Mouse (Mus musculus) limb, embryonic 10.5 days (tissue): ENCODE data around the gene Tmem62. TPM values are rescaled to one million over a fixed set of nuclear protein-coding genes. Genes with fewer than 3 reads are reported as not detected.
"Not testable (repeated sequence)": the region's sequence is repeated elsewhere in the genome, so short reads cannot be mapped to it uniquely, and the experiment has no call there.

Experiments used
- DNase-seq: peaks from one replicate; pipeline ENCODE4 v3.0.0-alpha.2; 2017; ENCODE audit warnings: low spot score
- H3K27ac ChIP-seq: fragments of 300-500 bp; sonication (generic); 2 replicates; pipeline ENCODE4 v1.5.1; 2016; ENCODE audit warnings: mild to moderate bottlenecking
- H3K27me3 ChIP-seq: fragments of 300-500 bp; sonication (generic); 2 replicates; pipeline ENCODE4 v1.6.1; 2016; ENCODE audit warnings: low read depth, mild to moderate bottlenecking; ENCODE audit not compliant: poor library complexity, severe bottlenecking
- H3K36me3 ChIP-seq: fragments of 300-500 bp; sonication (generic); 2 replicates; pipeline ENCODE4 v1.6.1; 2016; ENCODE audit warnings: mild to moderate bottlenecking, moderate library complexity
- H3K4me1 ChIP-seq: fragments of 300-500 bp; sonication (generic); 2 replicates; pipeline ENCODE4 v1.6.1; 2016
- H3K4me3 ChIP-seq: fragments of 300-500 bp; sonication (generic); 2 replicates; pipeline ENCODE4 v1.5.1; 2016; ENCODE audit warnings: mild to moderate bottlenecking, moderate library complexity
- H3K9me3 ChIP-seq: fragments of 300-500 bp; sonication (generic); replicated peaks from 2 replicates; pipeline ENCODE4 v1.6.1; 2016; ENCODE audit warnings: mild to moderate bottlenecking
- WGBS: fragments of 180-500 bp; shearing (Covaris S2); methylation state at CpG from one replicate; pipeline ENCODE4 v1.1.7; 2016; 5-methylcytosine and 5-hydroxymethylcytosine counted together
- polyA plus RNA-seq: library from polyadenylated mRNA; unstranded; fragments of >200 nt; fragmentation: Nextera tagmentation; extraction: Ambion mirVana; gene quantifications from 2 replicates; pipeline ENCODE4 v1.2.1, GENCODE M21; 2016

Gene Tmem62
- polyA plus RNA-seq, 1 experiment from 2014 or later, result 0.68 TPM

DNA sequence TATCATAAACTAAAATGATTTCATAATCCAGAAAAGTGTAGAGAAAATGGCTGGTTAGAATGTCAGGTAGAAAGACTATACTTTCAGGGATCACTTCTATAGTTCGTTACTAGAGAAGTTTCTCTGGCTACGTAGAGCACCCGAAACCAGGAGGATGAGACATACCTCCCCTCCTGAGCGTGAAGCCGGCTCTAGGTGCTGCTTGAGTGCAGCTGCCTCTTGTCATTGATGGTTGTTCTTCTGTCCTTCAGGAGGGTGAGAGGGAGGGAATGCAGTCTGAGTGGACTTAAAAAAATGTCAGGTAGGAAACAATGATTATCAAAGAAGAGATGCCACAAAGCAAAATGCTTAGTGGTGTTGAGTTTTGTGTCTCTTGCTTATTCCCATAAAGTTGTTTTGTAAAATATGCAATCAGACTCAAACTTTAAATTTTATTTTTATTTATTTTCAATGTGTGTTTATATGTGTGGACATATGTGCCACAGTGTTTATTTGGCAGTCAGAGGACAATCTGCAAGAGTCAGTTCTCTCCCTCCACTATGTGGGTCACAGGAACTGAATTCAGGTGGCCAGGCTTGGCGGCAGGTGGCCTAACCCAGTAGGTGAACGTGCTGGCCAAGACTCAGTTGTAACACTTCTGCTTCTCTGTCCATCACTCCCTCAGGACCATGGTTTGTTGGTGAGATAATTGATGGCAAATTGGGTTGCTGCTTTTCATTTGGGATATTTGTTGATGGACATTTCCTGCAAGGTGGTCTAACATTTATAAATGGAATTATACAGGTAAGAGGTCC is 27.4 kb downstream of the Tmem62 start:
- DNase-seq, result no peak
- H3K27ac ChIP-seq, result no peak overlapping the region
- H3K36me3 ChIP-seq, result no peaks in the 10 kb centered on the region
- H3K4me3 ChIP-seq, result no peak overlapping the region
- WGBS, result 80% methylated on average over 7 of the region's 7 CpGs
- H3K9me3 ChIP-seq, result no peaks in the 10 kb centered on the region
- H3K27me3 ChIP-seq, result no peaks in the 10 kb centered on the region
- H3K4me1 ChIP-seq, result peaks cover 9% of the 10 kb centered on the region

DNA sequence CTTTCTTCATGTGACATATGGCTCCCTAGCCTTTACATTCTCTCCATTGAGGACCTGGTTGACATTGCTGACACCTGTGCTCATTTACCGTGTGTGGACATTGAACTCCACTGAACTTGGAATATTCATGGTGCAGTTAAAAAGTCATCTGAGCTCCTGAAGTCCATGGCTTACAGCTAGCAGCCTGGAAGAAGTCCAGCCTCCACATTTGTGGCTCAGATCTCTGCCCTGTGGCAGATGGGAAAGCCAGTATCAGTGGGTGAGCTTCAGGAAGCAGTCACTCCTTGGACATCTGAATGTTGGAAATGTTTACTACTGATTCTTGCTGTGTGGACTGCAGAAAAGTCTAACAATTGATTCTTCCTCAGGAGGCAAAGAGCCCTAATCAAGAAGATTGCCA is 30.2 kb downstream of the Tmem62 start:
- Histone ChIP-seq H3K4me3 (no peak overlapping the region), H3K27ac (no peak overlapping the region), H3K9me3 (no peaks in the 10 kb centered on the region), H3K36me3 (peaks cover under 1% of the 10 kb centered on the region; the same call in 1 of the 2 replicates), H3K4me1 (peaks cover 12% of the 10 kb centered on the region), H3K27me3 (no peaks in the 10 kb centered on the region)
- no peak for DNase-seq
- 89% methylated on average over 1 of the region's 1 CpGs for WGBS

DNA sequence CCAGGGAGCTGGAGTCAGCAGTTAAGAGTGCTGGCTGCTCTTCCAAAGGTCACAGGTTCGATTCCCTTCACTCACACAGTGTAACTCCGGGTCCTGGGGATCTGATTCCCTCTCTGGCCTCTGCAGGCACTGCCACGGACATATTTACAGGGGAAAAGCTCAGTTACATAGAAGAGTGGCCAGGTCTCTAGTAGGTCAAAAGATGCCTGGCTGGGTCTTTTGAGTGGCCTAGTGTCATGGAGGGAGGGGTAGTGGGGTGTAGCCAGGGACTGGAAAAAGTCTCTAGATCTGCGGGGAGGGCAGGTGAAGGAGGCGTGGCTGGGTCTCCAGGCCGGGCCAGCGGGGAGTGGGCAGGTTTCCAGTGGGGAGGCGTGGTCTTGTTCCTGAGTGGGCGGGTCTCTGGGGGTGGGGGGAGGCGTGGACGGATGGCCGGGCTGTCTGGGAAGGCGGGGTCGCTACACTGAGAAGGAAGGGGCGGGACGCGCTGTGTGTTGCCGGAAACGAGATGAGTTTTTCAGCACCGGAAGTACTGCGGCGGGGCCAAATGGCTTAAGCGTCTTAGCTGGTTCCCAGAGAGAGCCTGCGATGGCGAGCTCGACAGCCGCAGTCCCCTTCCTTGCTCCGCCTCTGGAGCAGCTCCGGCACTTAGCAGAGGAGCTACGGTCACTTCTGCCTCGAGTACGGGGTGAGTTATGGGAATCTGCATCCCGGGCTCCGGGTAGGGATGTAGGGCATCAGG is 31.3 kb downstream of the Tmem62 start, which contains the start of gene Ccndbp1:
Gene Ccndbp1, plus strand, starts transcription at position 479 of the 739 bp plus-strand sequence.
- Histone ChIP-seq H3K27me3 (no peaks in the 10 kb centered on the region), H3K9me3 (no peaks in the 10 kb centered on the region), H3K4me3 (peak within 1 kb of the TSS; percentile 90), H3K36me3 (peaks cover 11% of the 10 kb centered on the region), H3K4me1 (peaks cover 12% of the 10 kb centered on the region), H3K27ac (peak within 1 kb of the TSS; percentile 64)
- 2% methylated on average over 34 of the region's 34 CpGs for WGBS
- peak; percentile 93 for DNase-seq

GRCm38 (mm10) chr2:121008664-121009007 is 31.8 kb downstream of the Tmem62 start:
- WGBS, result 1% methylated on average over 12 of the region's 12 CpGs
- H3K4me3 ChIP-seq, result peak overlapping the region; percentile 90
- no peaks in the 10 kb centered on the region for H3K27me3 ChIP-seq
- H3K9me3 ChIP-seq, result no peaks in the 10 kb centered on the region
- peak overlapping the region; percentile 64; the same call in 1 of the 2 replicates for H3K27ac ChIP-seq
- no peak for DNase-seq
- H3K36me3 ChIP-seq, result peaks cover 13% of the 10 kb centered on the region
- peaks cover 12% of the 10 kb centered on the region for H3K4me1 ChIP-seq

DNA sequence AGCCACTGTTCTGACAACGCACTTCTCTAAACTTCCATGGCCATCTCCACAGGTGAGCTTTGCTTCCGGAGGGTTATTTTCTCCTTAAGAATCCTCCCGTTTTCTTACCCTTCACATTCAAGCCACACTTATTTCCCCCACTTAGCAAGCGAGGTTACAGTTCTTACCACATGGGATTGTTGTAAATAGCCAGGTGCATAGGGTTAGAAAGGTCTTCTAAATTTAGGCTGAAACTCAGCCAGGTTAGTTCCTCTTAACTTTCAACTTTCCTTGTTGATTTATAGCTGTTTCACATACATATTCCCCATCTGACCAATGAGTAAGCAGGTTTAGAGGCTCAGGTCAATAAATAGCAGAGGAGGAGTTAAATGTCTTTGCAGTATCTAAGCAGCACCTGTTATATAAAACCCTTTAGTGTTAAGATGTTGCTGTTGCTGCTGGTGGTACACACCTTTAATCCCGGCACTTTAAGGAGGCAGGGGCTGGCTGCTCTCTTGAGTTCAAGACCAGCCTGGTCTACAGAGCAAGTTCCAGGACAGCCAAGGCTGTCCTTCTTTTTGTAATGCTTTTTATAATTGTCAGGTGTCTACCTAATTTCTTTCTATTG is 32.4 kb downstream of the Tmem62 start:
- Histone ChIP-seq H3K9me3 (no peaks in the 10 kb centered on the region), H3K4me1 (peaks cover 12% of the 10 kb centered on the region), H3K27me3 (no peaks in the 10 kb centered on the region), H3K27ac (no peak overlapping the region), H3K36me3 (peaks cover 17% of the 10 kb centered on the region), H3K4me3 (peak overlapping the region; percentile 90)
- no peak for DNase-seq
- WGBS, result 25% methylated on average over 5 of the region's 5 CpGs

DNA sequence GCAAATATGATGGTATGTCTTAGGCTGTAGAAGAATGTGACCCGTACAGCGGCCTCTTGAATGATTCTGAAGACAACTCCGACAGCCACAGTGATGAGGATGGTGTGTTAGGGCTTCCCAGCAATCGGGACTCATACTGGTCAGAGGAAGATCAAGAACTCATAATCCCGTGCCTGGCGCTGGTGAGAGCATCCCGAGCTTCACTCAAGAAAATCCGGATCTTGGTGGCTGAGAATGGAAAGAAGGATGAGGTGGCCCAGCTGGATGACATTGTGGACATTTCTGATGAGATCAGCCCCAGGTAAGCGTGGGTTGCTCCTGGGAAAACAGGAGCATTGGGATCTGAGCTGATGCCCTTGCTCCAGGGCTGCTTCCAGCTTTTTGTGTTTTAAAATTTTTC is 35.9 kb downstream of the Tmem62 start:
- 92% methylated on average over 9 of the region's 9 CpGs for WGBS
- no peak overlapping the region for H3K4me3 ChIP-seq
- no peak overlapping the region for H3K27ac ChIP-seq
- DNase-seq, result no peak
- H3K9me3 ChIP-seq, result no peaks in the 10 kb centered on the region
- H3K36me3 ChIP-seq, result peaks cover 43% of the 10 kb centered on the region
- peaks cover 12% of the 10 kb centered on the region for H3K4me1 ChIP-seq
- H3K27me3 ChIP-seq, result no peaks in the 10 kb centered on the region

DNA sequence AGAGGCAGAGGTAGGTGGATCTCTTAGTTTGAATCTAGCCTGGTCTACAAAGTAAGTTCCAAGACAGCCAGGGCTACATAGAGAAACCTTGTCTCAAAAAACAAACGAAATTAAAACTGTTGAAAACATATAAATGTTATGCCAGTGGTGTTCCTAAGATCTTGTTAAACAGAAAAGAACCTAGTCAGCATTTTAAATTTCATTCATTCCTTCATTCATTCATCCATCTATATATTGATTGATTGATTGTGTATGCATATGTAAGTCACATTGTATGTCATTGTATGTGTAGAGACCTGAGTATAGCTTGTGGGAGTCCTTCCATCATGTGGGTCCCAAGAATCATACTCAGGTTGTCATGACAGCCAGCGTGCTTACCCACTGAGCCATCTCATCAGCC is 38.7 kb downstream of the Tmem62 start:
- H3K27ac ChIP-seq, result no peak overlapping the region
- WGBS, result 86% methylated on average over 2 of the region's 2 CpGs
- no peak overlapping the region for H3K4me3 ChIP-seq
- H3K27me3 ChIP-seq, result no peaks in the 10 kb centered on the region
- H3K4me1 ChIP-seq, result no peaks in the 10 kb centered on the region
- H3K9me3 ChIP-seq, result no peaks in the 10 kb centered on the region
- no peak for DNase-seq
- H3K36me3 ChIP-seq, result peaks cover 47% of the 10 kb centered on the region

- no peak overlapping the region for H3K27ac ChIP-seq
- 94% methylated on average over 9 of the region's 9 CpGs for WGBS
- DNase-seq, result no peak
- no peak overlapping the region for H3K4me3 ChIP-seq
- no peaks in the 10 kb centered on the region for H3K9me3 ChIP-seq
- peaks cover 47% of the 10 kb centered on the region for H3K36me3 ChIP-seq
- H3K4me1 ChIP-seq, result no peaks in the 10 kb centered on the region
- no peaks in the 10 kb centered on the region for H3K27me3 ChIP-seq
Observed at GRCm38 (mm10) chr2:121016226-121016625, 39.4 kb downstream of the Tmem62 start.

DNA sequence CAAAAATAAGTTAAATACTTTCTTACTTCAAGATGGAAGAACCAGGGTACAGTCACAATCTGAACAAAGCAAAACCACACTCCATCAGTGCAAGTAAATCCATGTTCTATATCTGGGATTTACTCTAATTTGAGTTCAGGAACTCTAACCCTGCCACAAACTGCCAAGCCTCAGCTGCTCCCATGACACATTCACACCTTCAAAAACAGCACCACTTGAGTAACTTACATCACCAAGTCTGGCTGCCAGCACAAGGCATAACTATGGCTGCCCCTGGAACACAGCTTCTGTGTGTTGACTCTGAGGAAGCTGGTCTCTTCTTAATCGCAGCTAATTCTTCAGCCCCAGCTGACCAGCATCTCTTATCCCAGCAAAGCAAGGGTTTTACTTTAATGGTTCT is 40.3 kb downstream of the Tmem62 start:
- H3K27ac ChIP-seq, result no peak overlapping the region
- WGBS, result 95% methylated on average over 1 of the region's 1 CpGs
- no peak for DNase-seq
- H3K4me1 ChIP-seq, result no peaks in the 10 kb centered on the region
- no peak overlapping the region for H3K4me3 ChIP-seq
- peaks cover 45% of the 10 kb centered on the region for H3K36me3 ChIP-seq
- H3K27me3 ChIP-seq, result no peaks in the 10 kb centered on the region
- H3K9me3 ChIP-seq, result no peaks in the 10 kb centered on the region

- Histone ChIP-seq H3K4me3 (no peak overlapping the region), H3K4me1 (no peaks in the 10 kb centered on the region), H3K9me3 (no peaks in the 10 kb centered on the region), H3K36me3 (peaks cover 2% of the 10 kb centered on the region), H3K27ac (no peak overlapping the region), H3K27me3 (no peaks in the 10 kb centered on the region; the same call in 1 of the 2 replicates)
- WGBS, result 78% methylated on average over 5 of the region's 5 CpGs
- no peak for DNase-seq
Observed at GRCm38 (mm10) chr2:121022918-121023317, 46.1 kb downstream of the Tmem62 start.

DNA sequence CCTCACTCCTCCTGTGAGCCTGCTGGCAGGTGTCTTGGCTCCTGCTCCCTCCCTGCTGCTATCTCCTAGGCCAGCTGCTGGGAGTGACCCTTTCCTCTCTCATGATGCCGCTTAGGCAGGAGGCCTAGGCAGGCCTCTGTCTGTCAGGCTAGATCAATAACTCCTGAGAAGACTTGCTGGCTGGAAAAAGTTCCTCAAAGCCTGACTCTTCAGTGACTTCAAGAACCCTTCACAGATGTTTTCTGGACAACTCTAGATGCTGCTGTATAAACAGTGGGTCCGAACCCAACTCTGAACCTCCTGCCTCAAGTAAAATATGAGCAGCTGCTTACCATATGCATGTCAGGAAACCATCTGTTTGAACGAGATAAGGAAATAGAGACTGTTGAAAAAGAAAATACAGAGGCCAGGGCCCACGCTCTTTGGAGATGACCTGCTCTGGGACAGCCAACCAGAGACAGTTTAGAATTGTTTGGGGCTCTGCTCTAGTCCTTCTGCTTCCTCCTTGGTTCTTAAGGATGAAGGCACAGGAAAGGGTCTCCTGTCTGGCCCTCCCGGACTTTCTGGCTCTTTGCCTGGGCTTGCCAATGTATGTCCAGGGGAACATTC is 60.0 kb downstream of the Tmem62 start, which contains the start of gene Epb42:
Gene Epb42, minus strand, starts transcription at position 340 of the 609 bp plus-strand sequence.
- Histone ChIP-seq H3K4me3 (no peak within 1 kb of the TSS), H3K27ac (no peak within 1 kb of the TSS), H3K4me1 (no peaks in the 10 kb centered on the region), H3K27me3 (no peaks in the 10 kb centered on the region), H3K9me3 (no peaks in the 10 kb centered on the region), H3K36me3 (no peaks in the 10 kb centered on the region)
- no peak for DNase-seq
- WGBS, result 73% methylated on average over 5 of the region's 5 CpGs

GRCm38 (mm10) chr2:121038851-121039250 is 62.0 kb downstream of the Tmem62 start:
- not testable (repeated sequence) for H3K36me3 ChIP-seq, H3K4me3 ChIP-seq, DNase-seq, H3K4me1 ChIP-seq, H3K27ac ChIP-seq, H3K9me3 ChIP-seq, H3K27me3 ChIP-seq
- WGBS, result 93% methylated on average over 1 of the region's 1 CpGs
